Mouse (Mus musculus): ENCODE results near the gene B4galnt1.
"Not testable (repeated sequence)": the region's sequence is repeated elsewhere in the genome, so short reads cannot be mapped to it uniquely, and the experiment has no call there.

The B4galnt1 gene

DNA sequence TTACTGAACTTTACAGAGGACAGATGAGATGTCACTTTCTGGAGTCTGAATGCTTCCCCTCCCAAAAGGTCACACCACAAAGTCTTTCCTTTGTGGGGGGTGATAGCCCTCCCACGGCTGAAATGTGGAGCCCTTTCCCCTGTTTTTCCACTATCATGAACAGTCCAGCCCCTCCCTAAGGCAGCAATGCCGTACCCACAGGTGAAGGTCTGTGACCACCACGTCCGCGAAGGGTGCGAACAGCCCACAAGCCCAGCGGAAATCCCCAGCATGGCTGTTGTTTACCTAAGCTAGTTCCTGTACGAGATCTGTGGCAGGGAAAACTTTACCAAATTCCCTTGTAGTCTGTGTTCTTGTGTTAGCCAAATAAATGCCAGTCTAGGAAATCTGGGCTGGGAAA lies 23.5 kb upstream of the B4galnt1 start:
- no peak for DNase-seq (ENCODE audit: low spot score)

DNA sequence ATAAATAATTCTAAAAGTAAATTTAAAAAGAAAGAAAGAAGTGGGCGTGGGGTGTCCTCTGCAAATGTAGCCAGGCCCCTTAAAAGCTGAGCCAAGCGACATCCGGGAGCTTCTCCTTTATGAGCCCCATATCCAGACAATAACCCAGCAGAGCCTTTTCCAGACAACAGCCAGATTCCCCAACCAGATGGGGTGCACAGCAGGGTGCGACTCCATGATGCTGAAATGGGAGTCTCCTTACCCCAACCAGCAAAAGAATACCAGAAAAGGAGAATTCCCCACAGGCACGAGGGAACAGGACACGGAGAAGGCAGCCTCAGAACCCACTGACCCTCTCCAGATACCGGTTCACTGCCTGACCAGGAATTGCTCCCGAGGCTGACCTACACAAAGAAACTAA lies 21.8 kb upstream of the B4galnt1 start:
- DNase-seq (ENCODE audit: low spot score), result no peak

DNA sequence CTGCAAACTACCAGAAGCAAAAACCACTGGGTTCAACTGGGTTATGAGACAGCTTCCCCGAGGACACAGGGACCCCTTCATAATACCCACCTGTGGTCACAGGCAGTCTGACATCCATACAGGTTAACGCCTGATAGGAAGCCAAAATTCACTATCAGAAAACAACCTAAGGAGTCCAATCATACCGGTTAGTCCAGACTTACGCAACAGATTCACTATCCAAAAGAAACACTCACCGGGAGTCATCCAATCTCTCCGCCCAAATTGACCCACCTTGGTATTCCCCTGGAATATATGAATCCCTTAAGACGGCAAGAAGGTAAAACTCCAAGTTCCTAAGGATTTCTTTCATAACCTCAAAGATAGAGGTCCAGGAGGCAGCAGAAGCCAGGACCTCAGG lies 20.5 kb upstream of the B4galnt1 start:
- no peak for DNase-seq (ENCODE audit: low spot score)

DNA sequence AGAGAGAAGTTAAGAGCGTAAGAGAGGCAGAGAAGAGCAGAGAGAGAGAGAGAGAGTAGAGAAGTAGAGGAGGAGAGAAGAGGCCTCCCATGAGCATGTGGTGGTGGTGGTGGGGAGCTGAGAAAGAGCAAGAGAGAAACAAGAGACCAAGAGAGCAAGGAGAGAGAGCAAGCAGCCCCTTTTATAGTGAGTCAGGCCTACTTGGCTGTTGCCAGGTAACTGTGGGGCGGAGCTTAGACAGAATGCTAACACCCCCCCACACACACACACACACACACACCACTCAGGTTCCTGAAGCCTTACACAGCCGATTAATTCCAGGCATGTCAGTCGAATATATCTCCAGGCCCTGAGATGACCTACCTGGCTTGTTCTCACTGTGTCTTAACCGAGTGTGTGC lies 19.7 kb upstream of the B4galnt1 start:
- DNase-seq (ENCODE audit: low spot score), result no peak

DNA sequence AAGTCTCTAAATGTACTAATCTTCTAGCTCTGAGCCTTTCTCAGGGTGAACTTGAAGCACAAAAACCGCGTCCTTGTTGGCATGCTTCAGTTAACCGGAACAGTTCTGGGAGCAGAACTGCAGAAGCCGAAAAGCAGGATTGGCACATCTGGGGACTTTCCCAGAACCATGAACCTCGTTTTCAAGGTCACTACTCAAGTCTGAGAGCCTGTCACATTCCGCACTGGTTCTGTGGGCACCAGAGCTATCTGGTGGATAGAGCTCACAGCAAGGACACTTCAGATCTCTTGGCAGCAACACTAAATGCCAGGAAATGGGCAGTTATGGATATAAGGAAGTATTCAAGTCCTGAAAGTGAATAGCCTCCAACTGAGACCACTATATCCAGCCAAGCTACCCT lies 17.9 kb upstream of the B4galnt1 start:
- no peak for DNase-seq (ENCODE audit: low spot score)

DNA sequence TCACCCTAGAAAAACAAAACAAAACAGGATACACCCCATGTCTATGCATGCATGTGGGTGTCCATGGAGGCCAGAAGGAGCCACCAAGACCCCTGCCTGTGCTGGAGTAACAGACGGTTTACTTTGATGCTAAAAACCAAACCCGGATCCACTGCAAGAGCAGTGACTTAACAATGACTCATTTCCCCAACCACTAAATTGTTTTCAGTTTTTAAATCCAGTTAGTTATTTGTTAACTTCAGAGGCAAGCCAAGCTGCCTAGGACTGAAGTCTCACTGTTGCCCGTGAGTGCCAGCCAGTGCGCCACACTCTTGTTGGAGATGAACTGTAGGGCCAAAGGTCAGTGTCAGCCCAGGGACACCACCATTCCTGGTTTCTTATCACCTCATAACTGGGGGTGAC lies 14.6 kb upstream of the B4galnt1 start:
- DNase-seq (ENCODE audit: low spot score), result no peak

DNA sequence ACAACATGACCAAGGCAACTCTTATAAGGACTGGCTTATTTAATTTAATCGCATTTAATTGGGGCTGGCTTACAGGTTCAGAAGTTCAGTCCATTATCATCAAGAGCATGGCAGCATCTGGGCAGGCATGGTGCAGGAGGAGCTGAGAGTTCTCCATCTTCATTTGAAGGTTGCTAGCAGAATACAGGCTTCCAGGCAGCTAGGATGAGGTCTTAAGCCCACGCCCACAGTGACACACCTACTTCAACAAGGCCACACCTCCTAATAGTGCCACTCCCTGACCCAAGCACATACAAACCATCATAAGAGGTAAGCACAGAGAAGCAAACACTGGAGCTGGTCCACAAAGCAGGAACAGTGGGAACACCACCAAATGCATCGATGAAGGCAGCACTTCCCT lies 13.8 kb upstream of the B4galnt1 start:
- not testable (repeated sequence) for DNase-seq (ENCODE audit: low spot score)

DNA sequence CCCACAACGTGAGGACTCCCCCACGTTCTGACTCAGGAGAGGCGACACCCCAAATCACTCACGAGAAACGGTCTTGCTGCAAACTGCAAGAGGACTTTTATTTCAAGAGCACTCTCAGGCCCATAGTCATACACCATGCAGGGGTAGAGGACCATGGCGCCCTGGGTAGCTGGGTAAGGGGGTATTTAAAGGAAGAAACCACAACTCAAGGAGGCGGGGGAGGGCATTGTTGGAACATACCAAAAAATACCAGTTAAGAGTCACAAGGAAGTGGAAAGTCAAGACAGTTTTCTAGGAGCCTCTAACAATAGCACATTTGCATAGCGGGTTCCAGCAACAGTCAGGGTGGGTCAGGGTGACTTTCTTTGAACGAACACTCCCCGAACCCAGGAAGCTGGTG lies 12.5 kb upstream of the B4galnt1 start:
- DNase-seq (ENCODE audit: low spot score), result not testable (repeated sequence)

DNA sequence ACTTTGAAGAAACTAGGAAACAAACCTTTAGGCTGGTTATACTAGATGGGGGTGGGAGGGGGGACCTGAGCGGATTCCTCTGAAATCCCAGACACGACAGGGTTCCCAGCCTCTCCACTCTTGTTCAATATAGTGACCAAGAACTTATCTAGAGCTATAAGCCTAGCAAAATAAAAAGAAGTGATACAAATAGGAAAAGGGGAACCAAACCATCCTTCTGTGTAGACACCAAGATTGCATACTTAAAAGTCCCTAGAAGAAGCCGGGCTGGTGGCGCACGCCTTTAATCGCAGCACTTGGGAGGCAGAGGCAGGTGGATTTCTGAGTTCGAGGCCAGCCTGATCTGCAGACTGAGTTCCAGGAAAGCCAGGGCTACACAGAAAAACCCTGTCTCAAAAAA lies 11.7 kb upstream of the B4galnt1 start:
- DNase-seq (ENCODE audit: low spot score), result no peak

DNA sequence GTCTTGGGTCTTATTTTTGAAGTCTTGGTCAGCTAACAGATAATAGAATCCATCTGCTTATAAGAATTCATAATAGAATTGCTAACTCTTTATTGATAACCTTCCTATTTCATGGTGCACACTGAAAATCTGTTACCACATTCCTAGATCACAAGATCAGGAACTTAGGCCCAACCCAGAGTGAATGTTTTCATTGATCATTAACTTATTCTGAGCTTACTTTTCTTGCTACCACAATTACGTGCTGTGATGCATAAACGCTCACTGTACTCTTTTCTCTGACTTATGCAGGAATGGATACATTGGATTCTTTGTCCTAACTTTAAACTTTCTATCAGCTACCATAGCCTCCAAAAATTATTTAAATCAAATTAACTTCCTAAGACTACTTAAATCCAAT lies 10.8 kb upstream of the B4galnt1 start:
- no peak for DNase-seq (ENCODE audit: low spot score)

DNA sequence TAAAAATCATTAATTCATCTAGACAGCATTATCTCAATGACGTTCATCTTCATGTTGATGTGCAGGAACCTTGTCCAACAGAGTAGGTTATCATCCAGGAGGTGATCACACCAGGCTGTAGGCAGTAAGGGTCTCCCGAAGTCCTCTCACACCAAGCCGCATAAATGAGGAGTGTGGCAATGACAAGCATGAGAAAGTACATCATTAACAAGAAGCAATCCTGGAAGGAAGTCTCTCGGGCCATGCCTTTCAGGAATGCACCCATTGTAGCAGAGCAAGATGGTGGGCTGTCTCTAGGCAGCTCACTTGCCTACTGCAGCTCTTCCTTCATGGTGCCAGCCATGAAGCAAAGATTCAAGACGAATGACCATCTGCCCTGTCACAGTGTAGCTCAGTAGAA lies 10.4 kb upstream of the B4galnt1 start:
- DNase-seq (ENCODE audit: low spot score), result no peak

DNA sequence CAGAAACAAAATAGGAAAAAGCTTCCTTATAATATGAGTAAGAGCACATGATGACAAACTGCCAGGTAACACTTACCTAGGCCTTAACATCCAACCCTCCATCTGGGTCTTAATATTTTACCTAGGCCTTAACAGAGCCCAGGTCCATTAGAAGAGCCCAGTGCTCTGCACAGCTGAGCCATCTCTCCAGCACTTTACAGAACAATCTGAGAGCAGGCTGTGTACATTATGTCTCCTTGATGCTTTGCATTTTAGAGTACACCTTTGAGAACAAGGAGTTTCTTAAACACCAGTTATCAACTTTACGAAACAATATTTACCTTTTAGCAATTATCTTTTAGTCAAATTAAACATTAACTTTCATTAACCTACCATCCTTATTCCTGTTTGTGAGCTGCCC lies 8.9 kb upstream of the B4galnt1 start:
- DNase-seq (ENCODE audit: low spot score), result no peak

DNA sequence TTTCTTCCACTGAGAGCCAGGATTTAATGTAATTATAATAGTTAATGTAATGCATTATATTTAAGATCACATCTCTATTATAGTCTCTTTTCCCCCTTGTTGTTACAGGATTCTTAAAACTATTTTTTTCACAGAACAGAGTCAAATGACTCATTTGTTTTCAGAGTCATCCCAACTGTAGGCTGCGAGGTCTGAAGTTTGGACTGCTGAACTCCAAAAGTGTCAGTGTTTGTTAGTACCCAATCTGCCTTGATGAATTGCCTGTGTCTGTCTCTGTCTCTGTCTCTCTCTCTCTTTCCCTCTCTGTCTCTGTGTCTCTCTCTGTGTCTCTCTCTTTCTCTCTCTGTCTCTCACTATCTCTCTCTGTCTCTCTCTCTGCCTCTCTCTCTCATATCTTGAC lies 8.5 kb upstream of the B4galnt1 start:
- DNase-seq (ENCODE audit: low spot score), result no peak

DNA sequence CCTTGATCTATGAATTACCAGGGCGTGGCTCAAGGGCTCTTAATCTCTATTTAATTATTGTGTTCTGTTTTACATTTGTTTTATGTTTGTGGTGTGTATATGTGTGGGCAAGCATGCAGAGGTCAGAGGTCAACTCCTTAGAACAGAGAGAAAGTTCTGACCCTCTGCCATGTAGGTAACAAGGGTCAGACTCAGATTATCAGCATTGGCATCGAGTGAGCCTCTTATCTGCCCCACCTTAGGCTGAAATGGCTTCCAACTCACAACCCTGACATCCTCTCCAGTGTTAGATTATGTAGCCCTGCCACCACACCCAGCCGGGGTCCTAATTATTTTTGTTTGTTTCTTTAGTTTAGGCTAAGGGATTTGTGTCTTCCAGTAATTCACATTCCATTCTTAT lies 6.6 kb upstream of the B4galnt1 start:
- DNase-seq (ENCODE audit: low spot score), result no peak

DNA sequence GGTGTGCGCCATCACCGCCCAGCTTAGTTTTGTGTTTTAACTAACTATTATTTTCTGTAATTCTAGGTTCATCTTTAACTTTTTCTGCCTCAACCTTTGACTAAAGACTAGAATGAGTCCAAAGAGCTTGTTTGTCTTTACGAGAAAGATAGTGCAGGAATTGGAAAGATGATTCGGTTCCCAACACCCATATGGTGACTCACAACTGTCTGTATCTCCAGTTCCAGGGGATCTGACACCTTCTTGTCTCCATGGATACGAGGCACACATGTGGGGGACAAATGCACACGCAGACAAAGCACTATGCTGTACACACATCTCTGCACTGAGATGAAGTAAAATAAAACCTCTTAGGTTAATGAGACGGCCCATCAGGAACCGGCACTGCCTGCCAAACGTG lies 4.9 kb upstream of the B4galnt1 start:
- no peak for DNase-seq (ENCODE audit: low spot score)

DNA sequence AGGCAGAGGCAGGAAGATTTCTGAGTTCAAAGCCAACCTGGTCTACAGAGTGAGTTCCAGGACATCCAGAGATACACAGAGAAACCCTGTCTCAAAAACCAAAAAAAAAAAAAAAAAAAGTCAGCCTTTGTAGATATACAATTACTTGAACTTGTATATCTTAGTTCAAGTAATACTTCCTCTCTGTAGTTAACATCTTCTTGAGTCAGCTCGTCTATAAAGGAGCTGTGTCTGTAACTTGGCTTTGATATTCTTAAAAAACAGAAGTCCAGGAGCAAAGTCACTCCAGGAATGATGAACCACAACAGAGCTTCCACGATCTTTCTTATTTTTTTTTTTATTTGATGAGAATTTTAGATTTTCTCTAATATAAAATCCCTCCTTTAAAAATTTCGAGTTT lies 4.3 kb upstream of the B4galnt1 start:
- no peak for DNase-seq (ENCODE audit: low spot score)

DNA sequence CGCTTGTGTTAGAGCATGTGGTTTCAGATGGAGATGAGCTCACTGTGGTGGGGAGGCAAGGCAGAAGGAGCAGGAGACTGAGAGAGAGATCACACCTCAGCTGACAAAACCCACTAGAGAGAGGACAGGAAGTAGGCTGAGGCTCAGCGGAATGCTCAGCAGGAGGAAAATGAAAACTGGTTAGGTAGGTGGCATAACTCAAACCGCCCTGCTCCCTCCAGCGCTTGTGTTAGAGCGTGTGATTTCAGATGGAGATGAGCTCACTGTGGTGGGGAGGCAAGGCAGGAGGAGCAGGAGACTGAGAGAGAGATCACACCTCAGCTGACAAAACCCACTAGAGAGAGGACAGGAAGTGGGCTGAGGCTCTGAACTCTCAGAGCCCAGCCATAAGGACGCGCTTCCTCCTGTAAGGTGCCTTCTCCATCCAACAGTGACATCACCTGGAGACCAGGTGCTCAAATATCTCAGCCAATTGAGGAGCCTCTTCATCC lies 2.2 kb upstream of the B4galnt1 start:
- not testable (repeated sequence) for DNase-seq (ENCODE audit: low spot score)

DNA sequence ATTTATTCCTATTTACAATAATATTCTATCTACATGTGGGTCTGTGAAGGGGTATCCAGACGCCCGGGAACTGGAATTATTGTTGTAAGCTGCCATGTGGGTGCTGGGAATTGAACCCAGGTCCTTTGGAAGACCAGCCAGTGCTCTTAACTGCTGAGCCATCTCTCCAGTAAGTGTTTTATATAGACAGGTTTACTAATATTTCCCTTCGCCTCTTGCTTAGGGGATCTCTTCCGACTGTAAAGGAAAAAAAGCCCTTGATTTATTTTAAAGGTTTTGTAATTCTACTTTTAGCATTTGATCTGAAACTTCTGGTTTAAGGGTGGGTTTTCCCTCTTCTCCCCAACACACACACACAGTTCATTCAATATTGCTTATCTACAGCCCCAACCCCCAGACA lies 835 bp upstream of the B4galnt1 start:
- DNase-seq (ENCODE audit: low spot score), result no peak

DNA sequence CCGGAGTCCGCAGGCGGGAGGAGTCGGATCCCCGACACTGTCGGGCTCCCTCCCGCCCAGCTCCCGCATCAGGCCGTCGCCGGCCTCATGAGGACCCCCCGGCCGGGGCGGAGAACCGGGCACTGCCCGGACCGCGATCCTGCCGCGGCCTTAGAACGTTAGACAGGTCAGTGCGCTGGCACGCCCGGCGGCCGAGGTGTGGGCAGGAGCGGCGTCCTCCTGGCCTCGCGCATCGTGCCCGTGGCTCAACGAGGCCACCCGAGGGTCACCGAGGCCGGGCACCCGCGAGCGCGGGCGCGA lies 279 bp downstream of the B4galnt1 start:
- DNase-seq (ENCODE audit: low spot score), result no peak

DNA sequence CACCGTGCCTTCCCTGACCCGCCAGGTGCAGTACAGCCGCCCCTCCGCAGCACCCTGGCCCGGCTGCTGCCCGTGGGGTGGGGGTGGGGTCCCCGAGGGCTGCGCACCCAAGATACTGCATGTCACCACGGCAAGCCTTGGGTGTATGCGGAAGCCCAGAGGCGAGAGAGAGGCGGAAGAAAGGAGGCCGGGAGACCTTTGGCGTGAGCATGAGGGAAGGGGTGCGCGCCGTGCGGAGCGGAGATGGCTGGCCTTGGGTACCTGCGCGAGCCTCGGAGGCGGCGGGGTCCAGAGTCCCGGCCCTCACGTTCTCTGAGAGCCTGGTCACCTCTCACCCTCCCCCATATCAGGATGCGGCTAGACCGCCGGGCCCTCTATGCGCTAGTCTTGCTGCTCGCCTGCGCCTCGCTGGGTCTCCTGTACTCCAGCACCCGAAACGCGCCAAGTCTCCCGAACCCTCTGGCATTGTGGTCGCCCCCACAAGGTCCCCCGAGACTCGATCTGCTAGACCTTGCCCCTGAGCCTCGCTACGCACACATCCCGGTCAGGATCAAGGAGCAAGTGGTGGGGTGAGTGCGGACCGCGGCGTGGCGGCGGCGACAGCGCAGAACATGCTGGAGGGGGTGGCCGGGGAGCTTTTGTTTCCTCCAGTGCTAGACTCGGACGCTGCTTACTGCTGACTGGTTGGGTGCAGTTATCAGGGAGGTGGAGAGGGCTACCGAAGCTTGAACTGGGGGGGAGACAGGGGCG lies 804 bp downstream of the B4galnt1 start:
- peak; percentile 65 for DNase-seq (ENCODE audit: low spot score)

DNA sequence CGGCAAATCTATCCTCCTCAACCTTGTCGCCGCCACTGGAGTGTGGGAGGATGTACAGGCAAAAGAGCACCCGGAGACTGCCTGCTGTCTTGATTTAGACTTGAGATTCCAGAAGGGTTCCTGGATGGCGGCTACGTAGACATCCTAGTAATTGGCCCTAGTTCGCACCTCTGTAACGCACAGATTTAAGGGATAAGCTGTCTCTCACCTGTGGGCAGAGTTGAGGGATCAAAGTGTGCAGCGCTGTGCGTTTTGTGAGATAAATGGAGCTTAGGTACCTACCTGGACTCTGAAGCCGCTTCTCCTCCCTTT lies 1.3 kb downstream of the B4galnt1 start:
- DNase-seq (ENCODE audit: low spot score), result no peak

DNA sequence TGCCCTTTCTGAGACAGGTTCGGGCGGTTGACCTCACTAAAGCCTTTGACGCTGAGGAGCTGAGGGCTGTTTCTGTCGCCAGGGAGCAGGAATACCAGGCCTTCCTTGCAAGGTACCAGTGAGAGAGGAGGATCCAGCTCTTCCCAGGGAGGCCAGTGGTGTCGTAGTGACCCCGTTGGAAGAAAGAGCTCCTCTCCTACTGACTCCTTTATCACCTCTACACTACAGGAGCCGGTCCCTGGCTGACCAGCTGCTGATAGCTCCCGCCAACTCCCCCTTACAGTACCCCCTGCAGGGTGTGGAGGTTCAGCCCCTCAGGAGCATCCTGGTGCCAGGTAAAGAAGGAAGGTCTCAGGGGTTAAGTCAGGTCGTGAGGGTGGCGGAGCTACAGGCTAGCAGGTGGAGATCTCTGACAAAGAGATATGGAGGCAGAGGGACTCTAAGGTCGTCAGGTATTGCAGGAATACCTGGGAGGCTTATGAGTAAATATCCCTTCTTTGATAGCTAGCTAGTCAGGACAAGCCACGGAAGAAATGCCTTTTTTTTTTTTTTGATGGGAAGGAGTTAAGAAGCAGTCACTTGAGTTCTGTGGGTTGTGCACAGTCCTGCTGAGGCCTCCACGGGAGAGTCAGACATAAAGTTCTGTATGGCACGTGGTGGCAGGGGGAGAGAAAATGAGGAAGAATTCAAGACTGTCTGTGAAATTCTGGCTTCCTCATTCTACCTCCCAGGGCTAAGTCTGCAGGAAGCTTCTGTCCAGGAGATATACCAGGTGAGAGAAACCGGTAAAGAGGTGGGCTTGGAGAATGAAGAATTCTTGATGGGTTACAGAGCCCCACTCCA lies 2.0 kb downstream of the B4galnt1 start:
- DNase-seq (ENCODE audit: low spot score), result peak; percentile 12

DNA sequence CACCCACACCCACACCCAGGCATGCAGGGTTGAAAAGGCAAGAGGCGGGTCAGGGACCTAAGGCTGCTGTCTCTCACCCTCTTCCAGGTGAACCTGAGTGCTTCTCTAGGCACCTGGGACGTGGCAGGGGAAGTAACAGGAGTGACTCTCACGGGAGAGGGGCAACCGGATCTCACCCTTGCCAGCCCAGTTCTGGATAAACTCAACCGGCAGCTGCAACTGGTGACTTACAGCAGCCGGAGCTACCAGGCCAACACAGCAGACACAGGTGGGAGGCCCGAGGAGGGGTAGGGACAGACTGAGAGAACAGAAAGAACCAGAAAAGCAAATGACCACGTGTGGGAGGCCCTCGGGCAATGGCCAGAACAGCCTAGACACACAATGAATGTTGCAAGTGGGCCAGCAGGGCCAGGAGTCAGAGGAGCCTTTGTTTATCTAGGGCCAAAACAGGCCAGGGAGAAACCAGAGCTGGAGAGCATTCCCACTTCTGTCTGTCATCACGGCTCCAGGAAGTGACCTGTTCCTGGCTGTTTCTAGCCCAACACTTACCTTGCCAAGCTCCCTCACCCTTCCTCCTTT lies 2.7 kb downstream of the B4galnt1 start:
- peak; percentile 87 for DNase-seq (ENCODE audit: low spot score)

DNA sequence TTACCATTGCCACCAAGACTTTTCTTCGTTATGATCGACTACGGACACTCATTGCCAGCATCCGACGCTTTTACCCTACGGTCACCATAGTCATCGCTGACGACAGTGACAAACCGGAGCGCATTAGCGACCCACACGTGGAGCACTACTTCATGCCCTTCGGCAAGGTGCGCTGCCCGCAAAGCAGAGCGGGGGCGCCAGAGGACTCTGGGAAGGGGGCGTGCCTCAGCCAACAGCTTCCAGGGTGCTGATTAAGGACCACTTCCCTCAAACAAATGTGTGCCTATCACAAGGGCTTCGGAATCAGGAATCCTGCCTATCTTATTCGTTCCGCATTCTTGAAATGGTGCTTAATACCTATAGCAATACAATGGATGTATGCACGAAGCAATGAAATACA lies 5.0 kb downstream of the B4galnt1 start:
- peak; percentile 43 for DNase-seq (ENCODE audit: low spot score)
